Mouse (Mus musculus): ENCODE measurements around the gene 3110040M04Rik. TPM values are rescaled to one million over a fixed set of nuclear protein-coding genes. Genes with fewer than 3 reads are reported as not detected.
A peak's percentile ranks its signal among the peaks of the same experiment; 100 is the strongest.

Gene 3110040M04Rik
- polyA plus RNA-seq, 1 experiment from 2014 or later: not detected

DNA sequence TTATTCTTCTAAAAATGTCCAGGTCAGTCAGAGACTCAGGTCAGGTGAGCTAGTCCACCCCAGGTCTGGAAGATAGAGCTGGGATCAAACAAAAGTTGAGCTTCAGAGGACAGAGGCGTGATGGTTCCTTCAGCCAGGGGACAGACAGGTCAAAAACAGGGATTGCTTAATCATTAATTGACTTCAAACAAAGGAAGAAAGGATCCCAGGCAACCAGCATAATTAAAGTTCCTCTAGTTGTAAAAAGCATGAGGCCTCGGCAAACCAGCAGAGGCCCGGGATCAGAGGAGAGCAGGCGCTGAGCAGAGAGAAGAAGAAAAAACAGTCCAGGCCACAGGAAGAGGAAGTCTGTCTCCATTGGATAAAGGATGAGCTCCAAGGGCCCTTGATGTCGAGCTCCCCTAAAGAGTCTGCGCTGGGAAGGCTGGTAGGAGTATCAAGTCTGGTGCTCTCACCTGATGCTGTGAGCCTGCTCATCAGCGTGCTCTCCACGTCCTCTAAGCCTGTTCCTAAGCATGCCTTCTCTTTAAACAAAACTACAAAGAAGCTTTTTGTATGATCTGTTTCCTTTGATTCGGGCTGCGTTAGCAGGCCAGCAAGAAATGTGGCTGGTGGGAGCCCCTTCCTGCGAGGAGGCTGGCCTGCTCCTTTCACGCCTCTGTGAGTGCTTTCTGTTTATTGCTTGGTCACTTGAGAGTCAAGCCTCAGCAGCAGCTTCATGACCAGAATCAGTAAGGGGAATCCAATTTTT lies 36.4 kb upstream of the 3110040M04Rik start:
- H3K9me3 ChIP-seq (ENCODE audit: control insufficient read depth, low read length): no peaks in the 10 kb centered on the region
- no peak overlapping the region for H3K27ac ChIP-seq (replicated peaks in 1 of 2; ENCODE audit: control insufficient read depth in 1 of 2, insufficient read depth in 1 of 2, low read depth in 2 of 2, low read length in 2 of 2)
- H3K4me1 ChIP-seq (ENCODE audit: control insufficient read depth in 2 of 2, insufficient read depth in 2 of 2, low read length in 2 of 2): peaks cover 2 to 3% of the 10 kb centered on the region in 2 experiments; a peak in 1 of 4 replicates
- no peak for ATAC-seq (ENCODE audit: insufficient number of reproducible peaks, insufficient read depth, low FRiP score, low read depth)
- H3K9ac ChIP-seq (ENCODE audit: low read length): no peak overlapping the region
- 62% methylated on average over 12 of the region's 12 CpGs for WGBS
- H3K27me3 ChIP-seq (ENCODE audit: control insufficient read depth, insufficient read depth, low read length): no peaks in the 10 kb centered on the region
- H3K36me3 ChIP-seq (ENCODE audit: control insufficient read depth, insufficient read depth, low read length): no peaks in the 10 kb centered on the region
- H3K4me2 ChIP-seq (ENCODE audit: low read length): no peak overlapping the region
- no peak overlapping the region for H3K4me3 ChIP-seq (ENCODE audit: control insufficient read depth in 1 of 2, insufficient read depth in 1 of 2, low read depth in 1 of 2, low read length in 2 of 2)

DNA sequence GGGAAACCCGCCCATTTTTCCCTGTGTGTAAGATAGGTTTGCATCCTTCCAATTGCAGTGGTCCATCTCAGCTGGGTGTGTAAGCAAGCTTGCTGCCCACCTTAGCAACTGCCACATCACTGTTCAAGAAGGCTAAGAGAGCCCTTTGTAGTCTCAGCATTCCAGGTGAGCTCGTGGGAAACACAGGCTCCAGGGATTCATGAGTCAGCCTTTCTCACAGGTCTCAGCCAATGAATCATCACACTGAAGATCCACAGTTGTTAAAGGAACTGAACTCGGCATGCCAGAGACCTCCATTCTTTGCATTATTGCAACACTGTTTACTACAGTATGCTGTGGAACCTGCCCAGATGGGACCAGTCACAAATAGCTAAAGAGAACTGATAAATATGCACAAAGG lies 35.3 kb upstream of the 3110040M04Rik start:
- H3K4me2 ChIP-seq (ENCODE audit: low read length): no peak overlapping the region
- no peaks in the 10 kb centered on the region for H3K9me3 ChIP-seq (ENCODE audit: control insufficient read depth, low read length)
- H3K4me3 ChIP-seq (ENCODE audit: control insufficient read depth in 1 of 2, insufficient read depth in 1 of 2, low read depth in 1 of 2, low read length in 2 of 2): no peak overlapping the region
- no peak overlapping the region for H3K27ac ChIP-seq (replicated peaks in 1 of 2; ENCODE audit: control insufficient read depth in 1 of 2, insufficient read depth in 1 of 2, low read depth in 2 of 2, low read length in 2 of 2)
- no peak for ATAC-seq (ENCODE audit: insufficient number of reproducible peaks, insufficient read depth, low FRiP score, low read depth)
- H3K4me1 ChIP-seq (ENCODE audit: control insufficient read depth in 2 of 2, insufficient read depth in 2 of 2, low read length in 2 of 2): peaks cover 2 to 3% of the 10 kb centered on the region in 2 experiments; a peak in 1 of 4 replicates
- H3K9ac ChIP-seq (ENCODE audit: low read length): no peak overlapping the region
- H3K36me3 ChIP-seq (ENCODE audit: control insufficient read depth, insufficient read depth, low read length): no peaks in the 10 kb centered on the region
- H3K27me3 ChIP-seq (ENCODE audit: control insufficient read depth, insufficient read depth, low read length): no peaks in the 10 kb centered on the region
- WGBS: 74% methylated on average over 3 of the region's 3 CpGs

DNA sequence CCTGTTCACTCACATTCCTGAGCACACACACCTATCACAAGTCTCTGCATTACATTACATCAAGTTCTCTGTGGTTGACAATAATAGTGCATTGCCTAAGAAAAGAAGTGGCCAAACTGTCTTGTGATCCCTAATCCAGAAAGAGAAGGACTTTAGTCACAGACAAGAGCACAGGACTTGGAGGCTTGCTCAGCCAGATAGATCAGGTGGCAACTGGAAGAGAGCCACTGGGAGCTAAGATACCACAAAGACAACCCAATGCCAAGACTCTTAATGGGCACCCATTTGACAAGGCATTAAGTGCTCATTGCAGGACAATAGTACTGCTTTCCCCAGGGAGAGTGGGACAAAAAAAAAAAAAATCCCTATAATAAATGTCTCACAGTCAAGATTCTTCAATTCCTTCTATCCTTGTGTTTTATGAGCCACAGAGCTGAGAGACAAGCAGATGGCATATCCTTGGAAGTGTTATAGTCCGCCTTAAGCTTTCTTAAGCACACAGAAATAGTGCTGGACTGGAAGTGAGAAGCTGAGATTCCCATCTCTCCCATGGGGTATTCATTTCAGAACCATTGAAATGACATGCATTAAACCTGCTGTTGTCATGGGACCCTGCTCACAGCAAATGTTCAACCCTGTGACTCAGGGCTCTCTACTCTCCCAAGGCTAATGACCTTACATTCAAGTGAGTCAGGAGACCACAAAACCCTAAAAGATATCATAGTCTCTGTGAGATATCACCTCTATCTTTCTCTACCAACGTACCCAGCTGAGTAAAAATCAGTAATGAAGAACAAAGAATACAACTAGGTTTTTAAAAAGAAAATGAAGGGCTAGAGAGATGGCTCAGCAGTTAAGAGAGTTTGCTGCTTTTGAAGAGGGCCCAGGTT lies 32.1 kb upstream of the 3110040M04Rik start:
- 72% methylated on average over 2 of the region's 2 CpGs for WGBS
- Histone ChIP-seq H3K27me3 (ENCODE audit: control insufficient read depth, insufficient read depth, low read length) (no peaks in the 10 kb centered on the region), H3K27ac (replicated peaks in 1 of 2; ENCODE audit: control insufficient read depth in 1 of 2, insufficient read depth in 1 of 2, low read depth in 2 of 2, low read length in 2 of 2) (no peak overlapping the region), H3K4me1 (ENCODE audit: control insufficient read depth in 2 of 2, insufficient read depth in 2 of 2, low read length in 2 of 2) (peaks cover 2 to 3% of the 10 kb centered on the region in 2 experiments; a peak in 1 of 4 replicates), H3K9ac (ENCODE audit: low read length) (no peak overlapping the region), H3K4me2 (ENCODE audit: low read length) (no peak overlapping the region), H3K4me3 (ENCODE audit: control insufficient read depth in 1 of 2, insufficient read depth in 1 of 2, low read depth in 1 of 2, low read length in 2 of 2) (no peak overlapping the region), H3K36me3 (ENCODE audit: control insufficient read depth, insufficient read depth, low read length) (no peaks in the 10 kb centered on the region), H3K9me3 (ENCODE audit: control insufficient read depth, low read length) (no peaks in the 10 kb centered on the region)
- no peak for ATAC-seq (ENCODE audit: insufficient number of reproducible peaks, insufficient read depth, low FRiP score, low read depth)

DNA sequence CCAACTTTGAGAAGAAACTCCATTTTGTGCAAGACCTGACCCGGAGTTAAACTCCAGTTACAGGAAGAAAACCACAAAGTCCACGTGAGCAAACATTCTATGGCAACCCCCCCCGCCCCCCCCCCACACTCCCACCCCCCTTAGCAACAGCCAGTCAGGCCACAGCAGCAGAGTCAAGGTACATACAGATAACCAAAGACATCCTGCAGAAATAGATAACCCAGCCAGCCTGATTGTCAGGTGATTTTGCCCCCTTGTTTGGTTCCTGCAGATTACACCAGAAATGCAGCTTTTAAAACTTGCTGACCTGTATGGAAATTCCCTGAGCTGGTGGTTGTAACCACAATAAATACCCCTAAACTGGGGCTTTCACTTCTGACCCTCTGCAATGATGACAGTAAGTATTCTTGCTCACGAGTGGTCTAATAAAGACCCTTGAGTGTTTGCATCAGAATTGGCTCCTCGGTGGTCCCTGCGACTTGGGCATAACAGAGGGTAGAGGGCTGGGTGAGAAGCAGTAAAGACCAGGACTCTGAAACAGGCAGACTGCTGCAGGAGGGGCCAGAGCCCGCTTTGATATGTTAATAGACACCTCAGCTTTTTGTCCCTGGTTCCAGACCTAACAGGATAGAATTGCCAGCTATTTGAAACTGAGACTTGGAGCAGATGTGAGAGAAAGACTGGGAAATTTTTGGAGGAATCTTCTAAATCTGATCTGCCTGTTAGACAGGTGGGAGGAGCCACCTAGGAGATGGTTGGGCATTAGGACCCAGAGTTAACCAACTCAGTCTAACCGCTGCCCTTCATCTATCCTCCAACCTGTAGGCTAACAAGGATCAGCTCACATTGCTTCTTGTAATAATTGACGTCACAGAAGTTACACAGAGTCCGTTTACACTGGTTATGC lies 26.6 kb upstream of the 3110040M04Rik start:
- WGBS: 11% methylated on average over 10 of the region's 10 CpGs
- no peak overlapping the region for H3K9ac ChIP-seq (ENCODE audit: low read length)

DNA sequence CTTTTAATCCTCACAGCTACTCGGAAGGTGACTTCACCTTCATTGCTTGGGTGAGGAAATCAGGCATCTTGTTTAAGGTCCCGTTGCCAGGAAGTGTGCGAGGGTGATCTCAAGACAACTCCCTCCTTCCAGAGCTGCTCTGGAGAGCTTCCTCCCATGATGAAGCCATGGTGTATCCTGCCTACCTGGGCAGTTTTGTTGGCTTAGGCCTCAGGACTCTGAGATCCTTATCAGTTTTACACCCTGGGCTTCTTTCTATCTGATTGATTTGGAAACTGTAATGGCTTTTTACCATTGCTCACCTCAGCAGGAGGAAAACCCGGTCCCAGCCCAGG lies 26.0 kb upstream of the 3110040M04Rik start:
- peak overlapping the region in 1 of 2 experiments; percentile 50; a peak in 1 of 4 replicates for H3K27ac ChIP-seq (replicated peaks in 1 of 2; ENCODE audit: control insufficient read depth in 1 of 2, insufficient read depth in 1 of 2, low read depth in 2 of 2, low read length in 2 of 2)
- H3K27me3 ChIP-seq (ENCODE audit: control insufficient read depth, insufficient read depth, low read length): no peaks in the 10 kb centered on the region
- H3K36me3 ChIP-seq (ENCODE audit: control insufficient read depth, insufficient read depth, low read length): no peaks in the 10 kb centered on the region
- H3K9me3 ChIP-seq (ENCODE audit: control insufficient read depth, low read length): no peaks in the 10 kb centered on the region
- peaks cover 4 to 8% of the 10 kb centered on the region in 2 experiments; a peak in 3 of 4 replicates for H3K4me1 ChIP-seq (ENCODE audit: control insufficient read depth in 2 of 2, insufficient read depth in 2 of 2, low read length in 2 of 2)
- H3K4me3 ChIP-seq (ENCODE audit: control insufficient read depth in 1 of 2, insufficient read depth in 1 of 2, low read depth in 1 of 2, low read length in 2 of 2): peak overlapping the region in 1 of 2 experiments; percentile 27; a peak in 2 of 4 replicates
- ATAC-seq (ENCODE audit: insufficient number of reproducible peaks, insufficient read depth, low FRiP score, low read depth): no peak
- WGBS: 30% methylated on average over 4 of the region's 4 CpGs
- peak overlapping the region; percentile 62 for H3K4me2 ChIP-seq (ENCODE audit: low read length)
- H3K9ac ChIP-seq (ENCODE audit: low read length): no peak overlapping the region

More for the DNA sequence above, 26.6 kb upstream of the 3110040M04Rik start:
- H3K4me2 ChIP-seq (ENCODE audit: low read length): peak overlapping the region; percentile 62
- H3K27me3 ChIP-seq (ENCODE audit: control insufficient read depth, insufficient read depth, low read length): no peaks in the 10 kb centered on the region
- 0 out of 4 replicates have a peak overlapping the region, but pooled peaks have one; percentile 16 to 50 for H3K27ac ChIP-seq (replicated peaks in 1 of 2; ENCODE audit: control insufficient read depth in 1 of 2, insufficient read depth in 1 of 2, low read depth in 2 of 2, low read length in 2 of 2)
- peak; percentile 64; the same call in 1 of the 2 replicates for ATAC-seq (ENCODE audit: insufficient number of reproducible peaks, insufficient read depth, low FRiP score, low read depth)
- H3K4me1 ChIP-seq (ENCODE audit: control insufficient read depth in 2 of 2, insufficient read depth in 2 of 2, low read length in 2 of 2): peaks cover 4 to 8% of the 10 kb centered on the region in 2 experiments; a peak in 3 of 4 replicates
- H3K9me3 ChIP-seq (ENCODE audit: control insufficient read depth, low read length): no peaks in the 10 kb centered on the region
- H3K4me3 ChIP-seq (ENCODE audit: control insufficient read depth in 1 of 2, insufficient read depth in 1 of 2, low read depth in 1 of 2, low read length in 2 of 2): peak overlapping the region in 1 of 2 experiments; percentile 27; a peak in 2 of 4 replicates
- no peaks in the 10 kb centered on the region for H3K36me3 ChIP-seq (ENCODE audit: control insufficient read depth, insufficient read depth, low read length)

DNA sequence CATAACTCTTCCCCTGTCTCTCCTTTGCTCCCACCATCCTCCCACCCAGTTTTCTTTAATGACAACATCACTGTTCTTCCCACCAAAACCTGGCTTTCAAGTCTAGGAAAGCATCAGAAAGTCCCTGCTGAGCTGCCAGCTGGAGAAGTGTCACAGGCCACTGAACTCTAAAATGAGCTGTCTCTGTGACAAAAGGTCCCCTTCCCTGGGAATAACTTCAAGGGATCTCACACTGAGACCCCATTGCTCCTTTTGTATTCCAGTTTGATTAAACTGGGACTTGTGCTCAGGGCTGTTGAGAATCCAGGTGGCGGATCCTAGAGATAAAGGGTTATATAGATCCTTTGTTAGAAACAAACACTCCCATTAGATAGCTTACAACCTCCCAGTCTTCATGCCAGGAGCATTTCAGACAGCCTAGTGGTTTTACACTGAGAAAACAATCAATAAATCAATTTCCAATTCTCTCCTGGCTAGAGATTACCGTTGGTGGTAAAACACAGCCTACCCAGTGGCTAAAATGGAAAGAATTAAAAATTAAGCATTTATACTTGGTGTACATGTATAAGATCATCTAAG lies 25.3 kb upstream of the 3110040M04Rik start:
- no peak overlapping the region for H3K9ac ChIP-seq (ENCODE audit: low read length)

More for the DNA sequence above, 25.3 kb upstream of the 3110040M04Rik start:
- no peak overlapping the region for H3K27ac ChIP-seq (replicated peaks in 1 of 2; ENCODE audit: control insufficient read depth in 1 of 2, insufficient read depth in 1 of 2, low read depth in 2 of 2, low read length in 2 of 2)
- no peak overlapping the region for H3K4me3 ChIP-seq (ENCODE audit: control insufficient read depth in 1 of 2, insufficient read depth in 1 of 2, low read depth in 1 of 2, low read length in 2 of 2)
- no peaks in the 10 kb centered on the region for H3K9me3 ChIP-seq (ENCODE audit: control insufficient read depth, low read length)
- no peak for ATAC-seq (ENCODE audit: insufficient number of reproducible peaks, insufficient read depth, low FRiP score, low read depth)
- H3K36me3 ChIP-seq (ENCODE audit: control insufficient read depth, insufficient read depth, low read length): no peaks in the 10 kb centered on the region
- H3K4me2 ChIP-seq (ENCODE audit: low read length): no peak overlapping the region
- no peaks in the 10 kb centered on the region for H3K27me3 ChIP-seq (ENCODE audit: control insufficient read depth, insufficient read depth, low read length)
- peaks cover 4 to 8% of the 10 kb centered on the region in 2 experiments; a peak in 3 of 4 replicates for H3K4me1 ChIP-seq (ENCODE audit: control insufficient read depth in 2 of 2, insufficient read depth in 2 of 2, low read length in 2 of 2)
- 77% methylated on average over 2 of the region's 2 CpGs for WGBS
